Mouse (Mus musculus) left cerebral cortex, postnatal 36 days (tissue): Measurements from ENCODE around the gene Bdkrb2. TPM values are rescaled to one million over a fixed set of nuclear protein-coding genes. Genes with fewer than 3 reads are reported as not detected.

ENCODE experiments used
- DNase-seq, 2 experiments: peaks; one replicate each; pipeline ENCODE4 v3.0.0; 2021 to 2022; ENCODE audit warnings: low spot score in 2 of 2, mixed read lengths in 1 of 2
- intact Hi-C: fragments of 180-260 bp; cut with DNase I; formaldehyde crosslinking; loops from one replicate; pipeline ENCODE4 v1.15.1; 2025
- total RNA-seq, 2 experiments: library from RNA; stranded (reverse); gene quantifications; 2 replicates each; pipeline ENCODE4 v1.2.3; 2021

Gene Bdkrb2
- total RNA-seq, 2 experiments from 2014 or later, result 0.25 to 0.36 TPM

DNA sequence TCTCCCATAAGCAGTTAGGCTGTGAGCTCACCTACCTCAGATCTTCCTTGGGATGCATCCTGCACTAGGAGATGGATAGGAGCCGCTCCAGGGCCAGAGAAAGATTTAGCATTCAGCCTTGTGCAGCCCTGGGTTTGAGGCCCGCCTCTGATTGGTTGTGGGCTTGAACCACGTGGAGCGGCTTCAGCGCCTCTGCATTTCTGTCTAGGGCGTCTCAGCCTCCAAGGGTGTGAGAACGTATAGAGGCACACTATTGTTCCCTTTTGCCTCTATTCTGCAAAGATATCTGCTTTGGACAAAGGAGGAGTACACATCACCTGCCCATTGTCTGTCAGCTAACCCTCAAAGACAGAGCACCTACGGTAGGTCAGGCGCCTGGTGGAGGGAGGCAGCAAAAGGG is 19.5 kb downstream of the Bdkrb2 start:
- DNase-seq, result no peak
- intact Hi-C loops, result loop anchor here (10.0 kb wide), 1 partner anchor 148 kb away; no protein-coding TSS in a partner anchor

DNA sequence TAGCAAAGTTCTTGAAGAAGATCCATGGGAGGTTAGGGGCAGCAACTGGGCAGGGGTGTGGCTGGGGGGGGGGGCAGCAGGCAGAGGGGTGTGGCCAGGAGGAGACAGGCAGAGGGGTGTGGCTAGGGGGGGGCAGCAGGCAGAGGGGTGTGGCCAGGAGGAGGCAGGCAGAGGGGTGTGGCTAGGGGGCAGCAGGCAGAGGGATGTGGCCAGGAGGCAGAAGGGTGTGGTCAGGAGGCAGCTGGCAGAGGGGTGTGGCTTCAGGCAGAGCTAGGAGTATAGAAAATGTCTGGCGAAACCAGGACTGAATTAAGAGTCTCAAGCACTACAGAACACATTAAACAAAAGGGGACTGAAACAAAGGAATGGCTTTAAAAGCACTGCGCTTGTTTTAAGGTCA is 20.5 kb downstream of the Bdkrb2 start:
- intact Hi-C loops, result loop anchor here (10.0 kb wide), 1 partner anchor 149 kb away; no protein-coding TSS in a partner anchor

DNA sequence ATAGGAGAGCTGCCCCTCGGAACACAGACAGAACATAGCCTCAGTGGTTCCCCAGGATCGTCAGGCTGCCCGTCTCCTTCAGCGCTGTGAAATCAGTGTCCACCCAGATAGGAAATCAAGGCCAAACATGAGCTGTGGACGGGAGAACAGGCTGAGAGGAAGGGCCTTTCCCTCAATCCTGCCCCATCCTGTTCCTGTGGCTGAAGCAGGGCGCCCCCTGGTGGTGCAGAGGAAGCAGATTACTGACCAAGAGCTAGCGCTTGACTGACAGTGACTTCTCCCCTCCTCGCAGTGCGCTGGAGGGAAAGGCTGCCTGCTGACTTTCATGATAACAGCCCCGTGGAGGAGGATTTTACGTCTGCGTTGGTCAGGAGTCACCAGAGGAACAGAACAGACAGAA is 21.8 kb downstream of the Bdkrb2 start:
- intact Hi-C loops, result loop anchor here (1.0 to 10.0 kb wide), 2 partner anchors 87 to 150 kb away; no protein-coding TSS in a partner anchor
- DNase-seq, result peak; percentile 60

More for the DNA sequence above, 20.5 kb downstream of the Bdkrb2 start:
- no peak for DNase-seq

DNA sequence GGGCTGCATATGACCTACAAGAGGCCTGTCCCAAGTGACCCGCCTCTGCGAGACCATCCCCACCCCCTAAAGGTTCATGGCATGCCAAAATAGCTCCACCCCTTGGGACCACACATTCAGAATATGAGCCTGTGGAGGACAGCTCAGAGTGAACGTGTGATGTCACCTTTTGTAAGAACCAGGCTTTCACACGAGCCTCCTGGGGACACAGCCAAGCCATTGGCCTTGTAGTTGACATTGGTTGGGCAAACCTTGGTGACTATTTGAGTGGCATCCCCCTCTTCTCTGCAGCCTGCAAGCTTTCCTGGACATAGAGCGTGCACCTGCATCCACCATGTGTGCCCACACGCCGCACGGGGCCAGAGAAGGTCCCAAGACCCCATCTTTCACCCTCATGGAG is 24.5 kb downstream of the Bdkrb2 start:
- intact Hi-C loops, result loop anchor here (10.0 kb wide), 1 partner anchor 153 kb away; no protein-coding TSS in a partner anchor
- no peak for DNase-seq

DNA sequence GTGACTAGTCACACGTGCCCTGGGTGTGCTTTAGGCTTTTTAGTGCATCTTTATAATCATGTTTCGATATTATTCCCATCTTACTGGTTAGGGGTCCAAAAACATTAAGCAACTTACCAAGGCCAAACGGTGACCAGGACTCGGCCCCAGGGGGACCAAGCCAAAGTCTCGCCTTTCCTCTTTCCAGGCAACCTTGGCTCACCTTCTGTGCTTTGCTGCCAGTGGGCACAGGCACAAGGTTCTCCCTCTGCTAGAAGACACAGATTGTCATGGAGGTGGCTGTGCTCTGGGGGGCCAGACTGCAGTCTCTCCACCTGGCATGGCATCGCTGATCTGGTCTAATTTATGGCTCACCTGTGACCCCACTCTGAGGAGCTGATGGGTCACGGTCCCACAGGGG is 27.8 kb downstream of the Bdkrb2 start:
- no peak for DNase-seq
- intact Hi-C loops, result no loop called here

DNA sequence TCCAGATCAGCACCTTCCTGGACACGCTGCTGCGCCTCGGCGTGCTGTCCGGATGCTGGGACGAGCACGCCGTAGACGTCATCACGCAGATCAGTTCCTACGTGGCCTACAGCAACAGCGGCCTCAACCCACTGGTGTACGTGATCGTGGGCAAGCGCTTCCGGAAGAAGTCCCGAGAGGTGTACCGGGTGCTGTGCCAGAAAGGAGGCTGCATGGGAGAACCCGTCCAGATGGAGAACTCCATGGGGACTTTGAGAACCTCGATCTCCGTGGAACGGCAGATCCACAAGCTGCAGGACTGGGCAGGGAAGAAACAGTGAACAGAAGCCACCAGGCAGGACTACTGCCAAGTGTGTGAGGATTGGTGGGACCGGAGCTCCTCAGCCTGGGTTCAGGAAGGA is 29.3 kb downstream of the Bdkrb2 start:
- intact Hi-C loops, result no loop called here

DNA sequence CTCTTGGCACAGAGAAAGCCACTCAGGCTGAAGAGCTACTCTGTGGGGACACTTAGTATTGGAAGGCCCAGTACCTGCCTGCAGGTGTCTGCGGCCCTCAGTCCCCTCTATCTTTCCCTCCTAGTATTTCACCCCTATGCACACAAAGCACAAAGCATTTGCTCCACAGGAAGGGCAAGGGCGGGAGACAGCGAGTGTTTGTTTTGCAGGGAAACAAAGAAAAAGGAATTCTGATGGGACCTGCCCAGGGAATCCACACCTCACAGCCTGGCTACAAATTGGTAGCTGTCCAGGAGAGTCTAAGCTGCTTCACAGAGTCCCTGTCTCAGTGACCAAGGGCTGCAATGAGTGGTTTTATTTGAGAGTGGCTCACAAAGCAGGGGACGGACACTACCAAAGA is 30.4 kb downstream of the Bdkrb2 start:
- no peak for DNase-seq
- intact Hi-C loops, result no loop called here

More for the DNA sequence above, 29.3 kb downstream of the Bdkrb2 start:
- DNase-seq, result no peak

DNA sequence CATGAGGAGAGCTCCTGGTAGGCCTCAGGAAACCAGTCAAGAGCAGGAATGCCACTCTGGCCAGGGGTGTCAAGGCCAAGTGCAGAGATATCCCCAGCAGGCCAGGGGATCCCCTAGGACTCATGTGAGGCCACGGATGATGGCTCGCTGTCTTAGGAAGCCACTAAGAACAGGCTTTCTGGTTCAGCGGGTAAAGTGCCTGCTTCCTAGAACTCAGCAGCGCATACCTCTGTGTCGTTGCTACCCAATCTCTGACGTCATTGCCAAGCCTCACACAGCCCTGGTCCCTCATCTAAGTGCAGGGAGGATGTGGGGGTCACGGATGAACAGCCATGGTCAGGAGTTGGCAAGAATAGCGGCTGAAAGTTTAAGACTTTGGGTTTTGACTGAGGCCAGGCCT is 34.1 kb downstream of the Bdkrb2 start:
- intact Hi-C loops, result no loop called here
- no peak for DNase-seq

DNA sequence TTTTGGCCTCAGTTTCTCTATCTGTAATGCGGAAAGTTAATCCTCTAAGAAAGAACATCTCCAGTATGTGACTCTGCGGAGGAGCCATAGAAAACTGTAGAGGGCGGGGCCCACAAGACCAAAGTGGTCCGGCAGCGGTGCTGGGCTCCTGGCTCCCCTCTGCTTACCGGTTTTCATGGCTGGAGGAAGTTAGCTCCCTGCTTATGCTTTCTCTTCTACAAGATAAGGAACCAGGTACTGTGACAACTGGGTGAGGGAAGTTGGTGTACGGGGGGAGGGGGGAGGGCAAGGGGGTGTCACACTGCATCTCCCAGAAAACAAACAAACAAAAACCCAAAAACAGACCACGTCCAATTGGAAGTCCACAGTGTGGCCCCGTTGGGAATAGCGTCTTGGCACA is 35.5 kb downstream of the Bdkrb2 start:
- no peak for DNase-seq
- intact Hi-C loops, result no loop called here

DNA sequence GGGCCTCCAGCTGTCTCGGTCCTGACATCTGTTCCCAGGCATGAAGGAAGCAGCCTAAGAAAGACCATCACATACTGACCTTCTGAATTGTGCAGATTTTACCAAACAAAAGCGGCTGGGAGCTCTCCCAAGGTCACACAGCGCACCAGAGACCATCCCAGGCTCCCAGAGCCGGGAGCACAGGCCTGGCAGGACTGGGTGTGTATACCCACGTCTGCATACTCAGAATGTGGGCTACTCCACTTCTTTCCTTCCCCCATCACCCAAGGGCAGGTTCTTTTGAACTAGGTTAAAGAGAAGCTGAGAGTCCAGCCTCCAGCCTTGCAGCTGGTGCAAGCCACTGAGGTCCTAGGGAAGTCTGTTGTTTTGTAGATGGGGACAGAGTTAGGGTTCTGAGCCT is 36.1 kb downstream of the Bdkrb2 start:
- intact Hi-C loops, result no loop called here
- DNase-seq, result no peak

DNA sequence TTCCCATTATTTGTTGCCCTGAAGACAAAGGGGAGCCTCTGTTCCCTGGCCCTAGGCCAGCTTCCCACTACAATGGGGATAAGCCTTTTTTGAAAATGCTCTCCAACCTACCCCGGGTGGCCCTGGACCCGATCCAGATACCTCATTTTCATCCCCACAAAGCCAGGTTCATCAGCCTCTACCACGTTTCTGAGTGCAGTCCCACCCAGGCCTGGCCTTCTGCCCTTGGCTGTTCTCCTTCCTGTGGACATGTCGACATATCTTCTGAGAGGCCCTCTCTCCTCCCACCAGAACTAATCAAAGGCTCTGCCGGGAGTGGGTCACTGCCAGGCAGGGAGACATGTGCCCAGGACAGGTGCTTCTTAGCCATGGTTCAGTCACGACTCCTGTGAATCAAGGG is 38.6 kb downstream of the Bdkrb2 start:
- intact Hi-C loops, result no loop called here
- DNase-seq, result no peak

DNA sequence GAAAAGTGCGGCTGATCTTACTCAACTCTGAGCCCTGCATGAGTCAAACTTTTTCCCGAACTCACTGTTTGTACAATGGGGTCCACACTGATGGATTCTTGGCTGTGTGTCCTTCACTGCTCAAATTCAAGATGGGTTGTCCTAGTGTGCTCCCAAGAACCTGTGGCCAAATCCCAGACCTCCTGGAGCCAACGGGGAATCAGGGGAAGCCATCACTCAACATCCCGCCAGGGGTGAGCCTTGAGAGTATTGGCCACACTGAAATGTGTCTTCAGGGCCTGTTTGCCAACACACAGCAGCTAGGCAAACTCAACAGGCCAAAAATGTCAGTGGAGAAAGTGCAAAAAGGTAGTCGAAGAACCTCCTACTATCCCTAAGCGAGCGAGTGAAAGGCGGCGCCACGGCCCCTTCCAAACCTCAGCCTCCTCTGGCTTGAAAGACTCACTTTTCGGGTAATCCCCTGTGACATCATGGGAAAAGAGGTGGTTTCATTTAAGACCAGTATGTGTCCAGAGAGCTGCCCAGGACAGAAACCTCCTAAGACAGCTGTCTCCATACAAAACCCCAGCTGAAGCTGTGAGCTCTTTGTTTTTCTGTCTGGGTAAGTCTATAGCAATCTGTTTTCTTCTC is 39.7 kb downstream of the Bdkrb2 start, which contains the start of gene Bdkrb1:
Gene Bdkrb1, plus strand, starts transcription at position 505 of the 630 bp plus-strand sequence.
- intact Hi-C loops, result no loop called here
- no peak for DNase-seq

DNA sequence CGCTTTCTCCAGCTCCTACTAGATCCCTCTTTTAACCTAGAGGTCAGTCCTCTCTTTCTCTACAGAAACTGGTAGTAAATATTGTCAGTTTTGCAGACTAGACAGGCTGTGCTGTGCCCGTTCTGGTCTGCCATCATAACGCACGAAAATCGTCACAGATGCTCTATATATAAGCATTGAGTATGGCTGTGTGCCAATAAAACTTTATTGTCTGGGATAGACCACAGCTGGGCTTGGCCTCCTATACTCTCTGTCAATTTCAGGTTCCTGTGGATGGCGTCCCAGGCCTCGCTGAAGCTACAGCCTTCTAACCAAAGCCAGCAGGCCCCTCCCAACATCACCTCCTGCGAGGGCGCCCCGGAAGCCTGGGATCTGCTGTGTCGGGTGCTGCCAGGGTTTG is 40.9 kb downstream of the Bdkrb2 start:
- intact Hi-C loops, result no loop called here

DNA sequence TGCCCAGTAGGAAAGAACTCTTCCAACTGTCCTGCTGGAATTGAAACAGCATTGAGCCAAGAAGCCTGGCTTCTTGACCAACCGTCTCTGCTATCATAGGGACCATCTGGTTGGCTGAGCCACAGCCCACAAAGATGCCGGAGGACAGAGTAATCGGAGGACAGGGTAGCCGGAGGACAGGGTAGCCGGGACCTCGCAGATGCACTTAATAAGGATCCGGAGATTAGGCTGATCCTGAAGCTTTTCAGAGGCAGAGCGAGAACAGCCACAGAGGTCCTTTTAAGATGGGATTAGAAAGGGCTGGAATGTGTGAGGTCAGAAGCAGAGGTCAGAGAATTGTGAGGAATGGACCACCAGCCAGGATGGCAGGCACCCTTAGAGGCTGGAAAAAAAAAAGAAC is 42.2 kb downstream of the Bdkrb2 start:
- intact Hi-C loops, result no loop called here
- DNase-seq, result no peak

More for the DNA sequence above, 40.9 kb downstream of the Bdkrb2 start:
- DNase-seq, result no peak

DNA sequence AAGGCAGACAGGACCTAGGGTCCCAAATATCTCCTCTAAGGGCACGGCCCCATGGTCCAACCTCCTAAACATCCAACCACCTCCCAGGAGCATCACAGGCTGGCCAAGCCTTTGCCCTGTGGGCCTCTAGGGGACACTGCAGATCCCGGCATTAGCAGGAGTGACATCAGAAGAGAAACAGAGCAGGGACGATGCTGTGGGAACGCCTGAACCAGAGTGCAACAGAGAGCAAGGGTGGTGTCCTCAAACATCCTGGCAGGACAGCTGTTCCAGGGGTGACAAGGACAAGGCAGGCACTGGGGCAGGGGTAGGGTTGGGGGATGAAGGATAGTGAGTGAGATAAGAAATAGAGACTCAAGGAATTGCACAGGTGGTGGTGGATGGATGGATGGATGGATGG is 43.9 kb downstream of the Bdkrb2 start:
- intact Hi-C loops, result no loop called here
- no peak for DNase-seq

DNA sequence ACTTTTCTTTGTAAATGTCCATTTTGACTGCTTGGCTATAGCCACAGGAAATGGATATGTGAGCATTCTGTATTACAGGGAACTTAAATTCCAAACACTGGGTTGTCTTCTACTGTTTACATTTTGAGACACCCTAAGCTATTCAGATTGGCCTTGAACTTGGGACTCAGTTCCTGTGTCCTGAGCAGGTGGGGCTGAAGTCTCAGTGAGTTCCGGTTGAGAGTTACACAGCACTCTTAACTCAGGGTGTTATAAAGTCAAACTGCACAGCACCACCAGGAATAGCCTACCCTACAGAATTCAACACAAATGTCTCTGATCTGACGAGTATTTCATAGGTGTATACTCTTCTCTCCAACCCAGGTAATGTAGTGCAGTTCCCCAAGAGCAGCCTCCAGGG is 48.0 kb downstream of the Bdkrb2 start:
- intact Hi-C loops, result loop anchor here (2.0 kb wide), 1 partner anchor 112 kb away; no protein-coding TSS in a partner anchor
- no peak for DNase-seq

DNA sequence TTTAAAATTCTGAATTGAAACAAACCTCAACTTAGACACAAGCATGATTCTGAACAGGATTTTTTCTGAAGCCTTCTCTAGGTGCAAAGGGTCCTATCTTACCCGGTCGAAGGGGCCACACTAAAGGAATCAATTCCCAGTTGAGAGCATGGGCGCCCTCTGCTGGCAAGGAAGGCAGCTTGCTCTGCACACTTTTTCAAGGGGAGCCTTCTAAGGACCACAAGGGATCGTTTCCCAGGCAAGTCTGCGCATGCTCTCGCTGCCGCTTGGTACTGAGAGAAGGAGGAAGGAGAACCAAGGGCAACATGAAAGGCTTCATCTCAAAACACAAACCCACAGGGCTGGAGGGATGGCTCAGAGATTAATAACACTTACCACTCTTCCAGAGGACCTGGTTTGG is 48.7 kb downstream of the Bdkrb2 start:
- DNase-seq, result peak; percentile 39 to 61
- intact Hi-C loops, result loop anchor here (2.0 kb wide), 1 partner anchor 113 kb away; no protein-coding TSS in a partner anchor

DNA sequence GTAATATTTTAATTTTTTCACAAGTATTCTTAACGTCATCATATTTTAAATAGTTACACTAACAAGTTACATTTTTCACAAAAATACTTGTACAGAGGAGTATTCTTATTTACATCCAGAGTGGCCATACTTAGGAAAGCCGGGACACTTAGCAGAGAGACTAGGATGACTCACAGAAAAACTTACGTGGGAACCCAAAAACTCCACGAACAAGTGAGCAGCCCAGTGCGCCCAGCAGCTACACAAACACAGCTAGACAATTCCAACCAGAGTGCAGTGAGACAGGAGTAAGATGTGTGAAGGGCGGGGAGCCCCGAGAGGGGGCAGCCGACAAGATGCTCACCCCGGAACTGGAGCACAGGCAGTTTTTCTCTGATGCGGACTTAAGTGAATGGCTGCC is 50.5 kb downstream of the Bdkrb2 start:
- intact Hi-C loops, result no loop called here
- no peak for DNase-seq

DNA sequence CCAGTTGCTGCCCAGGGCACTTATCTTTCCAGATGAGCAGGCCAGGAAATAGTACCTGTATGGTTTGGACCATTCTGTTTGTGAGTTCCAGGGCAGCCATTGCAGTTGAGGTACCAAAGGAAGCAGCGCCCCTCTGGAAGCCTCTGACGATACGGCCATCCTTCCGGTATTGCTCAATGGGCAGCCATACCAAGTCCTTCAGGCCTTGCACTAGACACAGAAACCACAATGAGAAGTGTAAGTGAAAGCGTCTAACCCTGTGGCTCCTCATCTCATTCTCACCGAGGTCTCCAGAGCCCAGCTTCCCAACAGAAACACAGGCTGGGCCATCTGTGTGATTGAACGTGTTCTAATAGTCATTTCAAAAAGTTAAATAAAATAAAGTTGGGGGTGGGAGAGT is 59.0 kb downstream of the Bdkrb2 start:
- DNase-seq, result no peak
- intact Hi-C loops, result no loop called here

DNA sequence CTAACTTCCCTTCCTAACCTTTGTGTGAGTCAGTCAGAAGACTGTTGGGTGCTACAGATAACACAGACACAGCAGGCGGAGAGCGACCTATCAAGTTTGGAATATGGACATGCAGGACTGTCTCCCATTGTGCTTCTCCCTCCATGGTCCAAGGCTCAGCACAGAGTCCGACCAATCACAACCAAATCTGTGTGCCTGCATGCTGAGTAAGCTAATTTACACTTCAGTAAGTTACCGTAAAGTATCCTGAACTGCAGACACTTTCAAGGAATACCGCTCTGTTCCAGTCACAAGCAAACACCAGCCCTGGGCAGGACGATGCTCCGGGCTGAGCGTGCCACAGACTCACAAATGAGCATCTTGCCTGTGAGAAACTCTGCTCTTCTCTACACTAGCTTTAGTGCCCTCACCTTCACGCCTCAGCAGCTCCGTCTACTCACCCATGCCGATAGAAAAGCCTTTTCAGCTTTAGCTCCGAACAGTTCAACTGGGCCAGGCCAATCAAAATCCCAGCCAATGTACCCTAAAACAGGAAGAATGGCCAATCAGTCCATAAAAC is 60.0 kb downstream of the Bdkrb2 start:
- intact Hi-C loops, result no loop called here
- DNase-seq, result no peak

DNA sequence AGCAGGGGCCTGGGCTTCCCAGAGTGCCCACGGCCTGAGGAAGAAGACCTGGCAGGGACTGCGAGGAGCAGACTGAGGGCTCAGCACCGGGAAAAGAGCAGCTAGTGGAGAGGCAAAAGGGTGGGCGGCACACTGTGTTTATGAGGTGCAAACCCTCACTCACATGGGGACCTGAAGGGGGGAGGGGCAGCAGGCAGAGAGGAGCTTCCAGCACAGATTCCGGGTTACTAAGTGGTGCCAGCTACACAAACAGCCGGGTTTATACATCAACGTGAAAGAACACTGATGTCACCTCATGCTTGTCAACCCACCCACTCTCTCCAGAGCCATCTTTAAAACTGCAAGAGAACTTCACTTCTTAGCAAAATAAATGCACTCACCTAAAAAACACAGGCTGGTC is 62.8 kb downstream of the Bdkrb2 start:
- no peak for DNase-seq

More for the DNA sequence above, 62.8 kb downstream of the Bdkrb2 start:
- intact Hi-C loops, result no loop called here
